Mouse (Mus musculus): Measurements from ENCODE around the gene Fam81a. TPM values are rescaled to one million over a fixed set of nuclear protein-coding genes. Genes with fewer than 3 reads are reported as not detected.

The Fam81a gene
- total and polyA plus RNA-seq, 2 experiments, result 0.57 to 2.5 TPM

- DNase-seq (ENCODE audit: extremely low read depth, low read depth, low spot score), result no peak
Measured at GRCm38 (mm10) chr9:70090541-70090940, 51.8 kb downstream of the Fam81a start.

GRCm38 (mm10) chr9:70088786-70089096, 53.6 kb downstream of the Fam81a start:
- DNase-seq (ENCODE audit: extremely low read depth, low read depth, low spot score), result no peak
- Histone ChIP-seq H3K36me3 (ENCODE audit: control insufficient read depth, insufficient read depth, low read length) (no peaks in the 10 kb centered on the region), H3K4me3 (ENCODE audit: insufficient read depth, low read depth, low read length) (no peak overlapping the region), H3K79me2 (ENCODE audit: control insufficient read depth, insufficient read depth, low read length) (no peaks in the 10 kb centered on the region), H3K27me3 (ENCODE audit: control insufficient read depth, insufficient read depth, low read length) (no peaks in the 10 kb centered on the region), H3K9ac (ENCODE audit: low read depth, low read length) (no peak overlapping the region), H3K4me1 (ENCODE audit: control insufficient read depth, insufficient read depth, low read length) (no peaks in the 10 kb centered on the region), H3K27ac (replicated peaks; ENCODE audit: insufficient read depth, low read depth, low read length) (no peak overlapping the region)
- TF ChIP-seq POLR2A (IDR thresholded peaks at IDR 0.05; ENCODE audit: extremely low read depth, insufficient read depth, low read length), result no peak
- TF ChIP-seq CTCF (IDR thresholded peaks at IDR 0.05; ENCODE audit: low read depth, low read length), result no peak
- 63% methylated on average over 6 of the region's 6 CpGs for WGBS

More at GRCm38 (mm10) chr9:70090541-70090940, 51.8 kb downstream of the Fam81a start:
- no peak overlapping the region for H3K4me3 ChIP-seq (ENCODE audit: insufficient read depth, low read depth, low read length)
- H3K4me1 ChIP-seq (ENCODE audit: control insufficient read depth, insufficient read depth, low read length), result no peaks in the 10 kb centered on the region
- no peaks in the 10 kb centered on the region for H3K79me2 ChIP-seq (ENCODE audit: control insufficient read depth, insufficient read depth, low read length)
- H3K27ac ChIP-seq (replicated peaks; ENCODE audit: insufficient read depth, low read depth, low read length), result no peak overlapping the region
- TF ChIP-seq CTCF (IDR thresholded peaks at IDR 0.05; ENCODE audit: low read depth, low read length), result no peak
- TF ChIP-seq POLR2A (IDR thresholded peaks at IDR 0.05; ENCODE audit: extremely low read depth, insufficient read depth, low read length), result no peak
- H3K9ac ChIP-seq (ENCODE audit: low read depth, low read length), result no peak overlapping the region
- no peaks in the 10 kb centered on the region for H3K36me3 ChIP-seq (ENCODE audit: control insufficient read depth, insufficient read depth, low read length)
- no peaks in the 10 kb centered on the region for H3K27me3 ChIP-seq (ENCODE audit: control insufficient read depth, insufficient read depth, low read length)
- 93% methylated on average over 10 of the region's 10 CpGs for WGBS

GRCm38 (mm10) chr9:70088041-70088785, 54.1 kb downstream of the Fam81a start:
- no peak for DNase-seq (ENCODE audit: extremely low read depth, low read depth, low spot score)
- H3K9ac ChIP-seq (ENCODE audit: low read depth, low read length), result no peak overlapping the region
- 75% methylated on average over 19 of the region's 19 CpGs for WGBS

DNA sequence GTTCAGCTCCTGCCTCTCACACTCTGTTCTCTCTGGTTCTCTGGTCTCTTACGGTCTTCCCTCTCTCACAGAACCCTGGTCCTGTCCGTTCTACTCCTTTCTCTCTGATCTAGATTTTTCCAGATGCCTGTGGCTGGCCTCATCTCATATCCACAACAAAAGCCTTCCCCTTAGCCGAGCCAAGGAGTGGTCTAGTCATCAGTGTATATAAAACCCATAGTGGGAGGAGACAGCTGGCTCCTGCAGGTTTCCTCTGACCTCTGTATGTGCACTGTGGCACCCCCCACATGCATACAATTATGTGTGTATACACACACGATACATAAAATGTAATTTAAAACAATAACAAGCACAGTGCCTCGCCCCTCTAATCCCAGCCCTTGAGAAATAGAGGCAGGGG, 55.0 kb downstream of the Fam81a start:
- Histone ChIP-seq H3K27me3 (ENCODE audit: control insufficient read depth, insufficient read depth, low read length) (no peaks in the 10 kb centered on the region), H3K27ac (replicated peaks; ENCODE audit: insufficient read depth, low read depth, low read length) (no peak overlapping the region), H3K36me3 (ENCODE audit: control insufficient read depth, insufficient read depth, low read length) (no peaks in the 10 kb centered on the region), H3K9ac (ENCODE audit: low read depth, low read length) (no peak overlapping the region), H3K4me1 (ENCODE audit: control insufficient read depth, insufficient read depth, low read length) (no peaks in the 10 kb centered on the region), H3K4me3 (ENCODE audit: insufficient read depth, low read depth, low read length) (no peak overlapping the region), H3K79me2 (ENCODE audit: control insufficient read depth, insufficient read depth, low read length) (no peaks in the 10 kb centered on the region)
- no peak for DNase-seq (ENCODE audit: extremely low read depth, low read depth, low spot score)
- no peak for TF ChIP-seq CTCF (IDR thresholded peaks at IDR 0.05; ENCODE audit: low read depth, low read length)
- no peak for TF ChIP-seq POLR2A (IDR thresholded peaks at IDR 0.05; ENCODE audit: extremely low read depth, insufficient read depth, low read length)
- 86% methylated on average over 5 of the region's 5 CpGs for WGBS

More at GRCm38 (mm10) chr9:70088041-70088785, 54.1 kb downstream of the Fam81a start:
- H3K4me1 ChIP-seq (ENCODE audit: control insufficient read depth, insufficient read depth, low read length), result no peaks in the 10 kb centered on the region
- TF ChIP-seq POLR2A (IDR thresholded peaks at IDR 0.05; ENCODE audit: extremely low read depth, insufficient read depth, low read length), result no peak
- no peak for TF ChIP-seq CTCF (IDR thresholded peaks at IDR 0.05; ENCODE audit: low read depth, low read length)
- no peak overlapping the region for H3K27ac ChIP-seq (replicated peaks; ENCODE audit: insufficient read depth, low read depth, low read length)
- H3K36me3 ChIP-seq (ENCODE audit: control insufficient read depth, insufficient read depth, low read length), result no peaks in the 10 kb centered on the region
- H3K79me2 ChIP-seq (ENCODE audit: control insufficient read depth, insufficient read depth, low read length), result no peaks in the 10 kb centered on the region
- H3K4me3 ChIP-seq (ENCODE audit: insufficient read depth, low read depth, low read length), result no peak overlapping the region
- H3K27me3 ChIP-seq (ENCODE audit: control insufficient read depth, insufficient read depth, low read length), result no peaks in the 10 kb centered on the region

DNA sequence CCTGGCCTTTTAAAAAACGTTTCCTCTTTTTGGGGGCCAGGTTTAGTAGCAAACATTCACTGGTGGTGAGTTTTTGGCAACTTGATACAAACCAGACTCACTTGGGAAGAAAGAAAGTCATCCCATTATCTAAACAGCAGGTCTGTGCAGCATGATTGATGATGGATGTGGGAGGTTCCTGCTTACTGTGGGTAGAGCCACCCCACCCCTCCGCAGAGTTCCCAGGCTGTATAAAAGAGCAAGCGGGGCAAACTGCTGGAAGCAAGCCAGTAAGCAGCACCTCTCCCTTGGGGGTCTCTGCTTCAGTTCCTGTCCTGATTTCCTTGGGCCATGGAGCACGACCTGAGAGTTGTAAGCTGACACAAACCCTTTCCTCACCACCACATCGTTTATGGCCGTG, 56.3 kb downstream of the Fam81a start:
- WGBS, result 66% methylated on average over 6 of the region's 6 CpGs
- H3K9ac ChIP-seq (ENCODE audit: low read depth, low read length), result no peak overlapping the region

GRCm38 (mm10) chr9:70084107-70084506, 58.3 kb downstream of the Fam81a start:
- Histone ChIP-seq H3K27me3 (ENCODE audit: control insufficient read depth, insufficient read depth, low read length) (no peaks in the 10 kb centered on the region), H3K36me3 (ENCODE audit: control insufficient read depth, insufficient read depth, low read length) (no peaks in the 10 kb centered on the region), H3K27ac (replicated peaks; ENCODE audit: insufficient read depth, low read depth, low read length) (no peak overlapping the region), H3K79me2 (ENCODE audit: control insufficient read depth, insufficient read depth, low read length) (no peaks in the 10 kb centered on the region), H3K4me3 (ENCODE audit: insufficient read depth, low read depth, low read length) (no peak overlapping the region), H3K9ac (ENCODE audit: low read depth, low read length) (no peak overlapping the region), H3K4me1 (ENCODE audit: control insufficient read depth, insufficient read depth, low read length) (no peaks in the 10 kb centered on the region)
- no peak for TF ChIP-seq POLR2A (IDR thresholded peaks at IDR 0.05; ENCODE audit: extremely low read depth, insufficient read depth, low read length)
- peak; percentile 57 for TF ChIP-seq CTCF (IDR thresholded peaks at IDR 0.05; ENCODE audit: low read depth, low read length)
- 67% methylated on average over 11 of the region's 11 CpGs for WGBS
- DNase-seq (ENCODE audit: extremely low read depth, low read depth, low spot score), result peak; percentile 35

More for the DNA sequence above, 56.3 kb downstream of the Fam81a start:
- no peaks in the 10 kb centered on the region for H3K4me1 ChIP-seq (ENCODE audit: control insufficient read depth, insufficient read depth, low read length)
- H3K36me3 ChIP-seq (ENCODE audit: control insufficient read depth, insufficient read depth, low read length), result no peaks in the 10 kb centered on the region
- H3K4me3 ChIP-seq (ENCODE audit: insufficient read depth, low read depth, low read length), result no peak overlapping the region
- H3K27me3 ChIP-seq (ENCODE audit: control insufficient read depth, insufficient read depth, low read length), result no peaks in the 10 kb centered on the region
- no peak overlapping the region for H3K27ac ChIP-seq (replicated peaks; ENCODE audit: insufficient read depth, low read depth, low read length)
- no peak for TF ChIP-seq CTCF (IDR thresholded peaks at IDR 0.05; ENCODE audit: low read depth, low read length)
- TF ChIP-seq POLR2A (IDR thresholded peaks at IDR 0.05; ENCODE audit: extremely low read depth, insufficient read depth, low read length), result no peak
- DNase-seq (ENCODE audit: extremely low read depth, low read depth, low spot score), result no peak
- H3K79me2 ChIP-seq (ENCODE audit: control insufficient read depth, insufficient read depth, low read length), result no peaks in the 10 kb centered on the region
